Mouse (Mus musculus): ENCODE measurements around the gene Mpnd.

Gene Mpnd

DNA sequence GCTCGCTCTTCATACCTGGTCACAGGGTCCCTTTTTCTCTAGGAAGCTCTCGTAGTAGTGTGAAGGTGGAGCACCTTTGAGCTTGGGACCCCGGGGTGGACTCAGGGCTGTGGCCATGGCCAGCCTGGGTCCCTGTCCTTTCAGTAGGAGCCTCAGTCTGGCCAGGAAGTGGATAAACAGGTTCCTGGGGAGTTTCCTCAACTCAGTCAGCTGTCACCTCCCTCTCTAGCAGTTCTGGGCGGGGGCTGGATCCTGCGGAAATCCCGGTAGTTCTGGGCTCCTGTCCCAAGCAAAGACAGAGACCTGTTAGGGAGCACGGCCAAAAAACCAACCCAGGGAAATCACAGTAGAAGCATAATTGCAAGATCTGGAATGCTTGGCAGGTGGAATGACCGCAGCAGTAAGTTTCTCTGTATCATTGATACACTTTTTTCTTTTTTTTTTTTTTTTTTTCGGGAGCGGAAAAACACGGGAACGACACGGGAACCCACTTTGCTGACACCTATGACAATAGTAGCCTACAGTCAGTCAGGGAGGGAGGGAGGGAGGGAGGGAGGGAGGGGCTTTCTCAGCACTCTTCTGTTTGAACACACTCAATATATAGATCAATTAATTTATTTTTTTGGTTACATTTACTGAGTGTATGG lies at the start of gene Mpnd, which contains the start of gene Stap2:
Mpnd (plus strand) TSS at position 297 of the 647 bp plus-strand sequence.
Stap2 (minus strand) TSS at position 170 of the 647 bp plus-strand sequence.
- DNase-seq (ENCODE audit: low read depth) = peak; percentile 51

DNA sequence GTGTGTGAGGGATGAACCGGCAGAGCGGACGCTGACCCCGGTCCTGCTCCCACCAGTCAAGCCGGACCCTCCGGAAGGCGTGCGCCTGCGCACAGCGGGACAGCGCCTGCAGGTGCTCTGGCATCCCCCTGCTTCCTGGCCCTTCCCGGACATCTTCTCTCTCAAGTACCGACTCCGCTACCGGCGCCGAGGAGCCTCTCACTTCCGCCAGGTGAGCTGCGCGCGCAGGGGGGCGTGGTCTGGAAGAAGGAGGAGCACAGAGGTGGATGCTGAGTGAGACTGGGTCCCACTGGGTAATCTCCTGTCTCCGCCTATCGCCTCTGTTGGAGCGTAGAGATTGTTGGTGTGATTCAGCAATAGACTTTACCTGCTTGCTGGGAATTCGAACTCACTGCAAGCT lies 49.4 kb upstream of the Mpnd start:
- peak; percentile 70 for DNase-seq (ENCODE audit: low read depth)

DNA sequence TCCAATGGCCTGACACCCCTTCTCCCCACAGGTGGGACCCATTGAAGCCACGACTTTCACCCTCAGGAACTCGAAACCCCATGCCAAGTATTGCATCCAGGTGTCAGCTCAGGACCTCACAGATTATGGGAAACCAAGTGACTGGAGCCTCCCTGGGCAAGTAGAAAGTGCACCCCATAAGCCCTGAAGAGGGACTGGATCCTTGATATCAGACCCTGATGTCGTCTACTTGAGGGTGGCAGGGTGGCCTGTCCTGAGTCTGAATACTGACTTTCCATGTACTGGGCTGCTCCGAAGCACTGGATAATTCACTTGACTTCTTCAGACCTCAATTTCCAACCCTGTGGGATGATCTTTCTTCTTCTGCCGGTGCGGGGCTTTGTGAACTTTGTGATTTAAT lies 48.9 kb upstream of the Mpnd start:
- no peak for DNase-seq (ENCODE audit: low read depth)

DNA sequence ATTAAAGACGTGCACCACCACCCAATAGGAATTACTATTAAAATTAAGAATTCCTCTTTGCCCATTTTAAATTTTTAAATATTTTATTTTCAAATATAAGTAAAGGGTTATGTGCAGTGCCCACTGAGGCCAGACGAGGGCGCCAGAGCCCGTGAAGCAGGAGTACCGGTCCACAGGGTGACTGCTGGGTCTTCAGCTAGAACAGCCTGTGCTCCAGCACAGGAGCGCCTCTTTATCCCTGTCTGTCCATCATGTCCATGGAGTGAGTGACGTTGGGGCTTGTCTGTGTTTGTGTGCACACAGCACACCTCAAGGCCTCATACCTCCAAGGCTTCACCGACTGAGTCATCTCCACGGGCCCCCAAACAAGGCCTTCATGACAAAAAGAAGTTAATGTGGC lies 48.3 kb upstream of the Mpnd start:
- peak; percentile 64 for DNase-seq (ENCODE audit: low read depth)

DNA sequence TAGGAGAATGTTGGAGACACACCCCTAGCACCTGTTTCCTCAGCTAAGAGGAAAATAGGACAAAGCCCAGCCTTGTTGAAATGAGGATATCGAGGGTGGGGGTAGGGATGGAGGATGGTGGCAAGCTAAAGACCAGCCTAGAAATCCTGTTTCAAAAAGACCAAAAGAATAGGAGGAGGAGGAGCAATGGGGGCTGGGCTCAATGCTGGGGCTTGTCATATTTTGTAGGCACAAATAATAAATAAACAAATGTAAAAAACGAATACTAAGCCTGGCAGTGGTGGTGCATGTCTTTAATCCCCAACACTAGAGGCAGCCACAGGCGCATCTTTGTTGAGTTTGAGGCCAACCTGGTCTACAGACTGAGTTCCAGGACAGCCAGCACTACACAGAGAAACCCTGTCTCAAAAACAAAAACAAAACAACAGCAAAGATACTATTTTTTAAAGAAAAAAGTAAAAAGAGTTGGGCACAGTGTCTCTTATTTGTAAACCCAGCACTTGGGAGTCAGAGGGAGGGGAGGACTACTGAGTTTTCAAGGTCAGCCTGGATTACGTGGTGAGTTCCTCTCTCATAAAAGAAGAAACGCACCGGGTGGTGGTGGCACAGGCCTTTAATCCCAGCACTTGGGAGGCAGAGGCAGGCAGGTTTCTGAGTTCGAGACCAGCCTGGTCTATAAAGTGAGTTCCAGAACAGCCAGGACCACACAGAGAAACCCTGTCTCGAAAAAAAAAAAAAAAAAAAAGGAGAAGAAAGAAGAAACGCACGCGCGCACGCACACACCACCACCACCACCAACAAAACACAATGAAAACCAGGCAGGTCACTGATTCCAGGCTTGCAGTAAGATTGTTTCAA lies 47.6 kb upstream of the Mpnd start:
- DNase-seq (ENCODE audit: low read depth) = no peak

DNA sequence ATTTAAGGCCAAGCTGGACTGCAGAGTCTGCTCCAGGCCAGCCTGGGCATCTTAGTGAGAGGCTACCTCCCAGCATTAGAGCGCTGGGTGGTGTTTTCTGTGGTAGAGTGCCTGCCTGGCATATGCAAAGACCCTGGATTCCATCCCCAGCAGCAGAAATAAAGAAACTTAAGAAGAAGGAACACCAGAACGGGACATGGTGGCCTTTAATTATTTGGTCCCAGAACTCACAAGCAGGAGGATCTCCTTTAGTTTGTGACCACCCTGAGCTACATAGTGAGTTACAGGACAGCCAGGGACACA lies 47.0 kb upstream of the Mpnd start:
- no peak for DNase-seq (ENCODE audit: low read depth)

DNA sequence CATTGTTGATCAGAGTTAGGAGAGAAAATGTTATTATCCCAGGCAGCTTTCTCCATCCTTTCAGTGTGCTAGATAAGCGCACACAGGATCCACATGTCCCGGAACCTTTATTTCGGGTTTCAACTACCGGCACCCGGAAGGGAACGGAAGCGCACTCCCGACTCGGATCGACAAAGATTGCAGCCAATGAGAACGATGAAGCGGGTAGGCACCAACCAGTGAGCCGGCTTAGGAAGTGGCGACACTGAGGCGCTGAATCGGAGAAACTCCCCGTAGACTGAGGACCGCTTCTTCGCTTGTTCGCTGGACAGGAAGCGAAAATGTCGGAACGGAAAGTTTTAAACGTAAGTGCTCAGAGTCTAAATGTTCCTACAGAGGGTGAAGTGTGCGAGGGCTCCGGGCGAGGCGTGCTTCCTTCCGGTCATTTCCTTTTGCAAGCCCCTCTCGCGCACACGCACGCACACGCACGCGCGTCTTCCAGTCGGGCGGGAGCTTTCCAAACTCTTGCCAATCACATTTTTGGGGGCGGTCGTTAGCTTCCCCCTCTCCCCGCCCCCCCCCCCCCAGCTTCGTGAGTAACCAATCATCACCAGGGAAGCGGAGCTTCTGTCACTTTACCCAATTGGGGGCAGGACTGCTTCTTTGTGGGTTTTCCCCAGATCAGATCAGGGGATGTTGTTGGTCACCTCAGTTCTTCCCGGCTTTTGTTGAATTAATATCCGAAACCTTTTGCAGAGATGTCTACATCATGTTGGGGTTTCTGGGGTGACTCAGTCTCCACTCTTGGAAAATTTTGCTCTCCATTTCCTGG lies 46.4 kb upstream of the Mpnd start, which contains the start of gene Yju2:
Yju2 (plus strand) TSS at position 182 of the 811 bp plus-strand sequence.
- peak; percentile 98 for DNase-seq (ENCODE audit: low read depth)

DNA sequence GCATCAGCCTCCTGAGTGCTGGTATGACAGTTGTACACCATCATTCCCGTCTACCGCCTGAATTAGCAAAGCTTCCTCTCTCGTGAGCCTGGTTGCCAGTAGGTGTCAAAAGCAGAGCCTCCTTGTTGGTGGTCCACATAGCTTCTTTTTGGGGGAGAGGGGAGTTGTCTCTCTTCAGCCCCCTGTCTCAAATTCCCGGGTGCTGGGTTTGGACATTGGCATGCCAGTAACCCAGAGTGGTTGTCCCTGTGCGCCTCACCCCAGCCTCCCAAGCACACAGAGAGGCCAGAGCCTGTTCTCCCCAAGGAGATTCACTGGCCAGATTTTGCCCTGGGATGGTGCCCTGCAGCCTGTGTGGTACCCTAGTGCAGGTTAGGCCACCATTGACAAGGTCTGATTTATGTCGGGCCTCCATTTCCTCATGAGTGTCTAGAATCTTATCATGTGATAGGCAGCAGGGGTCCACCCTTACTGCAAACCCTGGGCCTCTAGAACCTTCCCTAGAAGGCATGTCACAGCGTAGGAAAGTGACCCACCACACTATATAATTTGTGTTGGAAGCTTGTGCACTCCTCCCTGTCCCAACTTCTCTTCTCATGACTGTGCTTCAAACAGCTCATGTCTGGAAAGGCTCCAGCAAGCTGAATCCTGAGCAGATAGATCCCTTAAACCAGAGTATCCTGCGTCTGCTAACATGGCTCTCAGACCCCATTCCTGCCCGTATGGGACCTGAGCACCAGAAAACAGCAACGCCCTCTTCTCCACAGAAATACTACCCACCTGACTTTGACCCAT lies 45.4 kb upstream of the Mpnd start:
- DNase-seq (ENCODE audit: low read depth) = no peak

DNA sequence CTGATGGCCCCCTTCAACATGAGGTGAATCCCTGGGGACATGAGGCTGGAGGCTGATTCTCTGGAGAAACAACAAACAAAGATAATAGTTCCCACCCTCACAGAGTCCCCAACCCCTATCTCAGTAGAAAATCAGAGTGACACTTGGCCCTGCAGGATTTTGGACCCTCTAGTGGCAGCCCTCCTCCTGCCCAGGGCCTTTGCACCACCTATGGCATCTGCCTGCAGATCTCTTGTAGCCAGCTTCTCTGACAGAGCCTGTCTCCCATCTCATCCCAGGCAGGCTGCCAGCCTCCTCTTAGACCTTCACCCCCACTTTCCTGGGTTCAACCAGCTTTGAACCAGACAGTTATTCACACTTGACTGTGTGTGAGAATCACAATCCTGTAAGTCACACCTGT lies 44.7 kb upstream of the Mpnd start:
- DNase-seq (ENCODE audit: low read depth) = no peak

DNA sequence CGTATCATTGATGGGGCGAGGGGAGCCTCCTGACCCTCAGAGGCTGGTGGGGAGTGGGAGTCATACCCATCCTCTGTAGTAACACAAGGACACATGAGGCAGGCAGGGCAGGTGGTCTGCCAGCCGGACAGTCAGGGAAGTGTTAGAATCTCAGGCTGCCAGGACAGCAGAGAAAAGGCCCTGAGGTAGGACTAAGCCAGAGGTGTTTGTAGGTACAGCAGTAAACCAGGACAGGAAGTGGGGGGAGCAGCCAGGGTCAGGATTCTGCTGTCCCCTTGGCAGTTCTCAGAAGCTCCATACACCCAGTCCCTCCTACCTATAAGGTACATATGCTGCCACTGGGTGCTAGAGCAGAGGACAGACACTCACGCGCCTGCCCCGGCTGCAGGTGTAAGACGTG lies 43.9 kb upstream of the Mpnd start:
- no peak for DNase-seq (ENCODE audit: low read depth)

DNA sequence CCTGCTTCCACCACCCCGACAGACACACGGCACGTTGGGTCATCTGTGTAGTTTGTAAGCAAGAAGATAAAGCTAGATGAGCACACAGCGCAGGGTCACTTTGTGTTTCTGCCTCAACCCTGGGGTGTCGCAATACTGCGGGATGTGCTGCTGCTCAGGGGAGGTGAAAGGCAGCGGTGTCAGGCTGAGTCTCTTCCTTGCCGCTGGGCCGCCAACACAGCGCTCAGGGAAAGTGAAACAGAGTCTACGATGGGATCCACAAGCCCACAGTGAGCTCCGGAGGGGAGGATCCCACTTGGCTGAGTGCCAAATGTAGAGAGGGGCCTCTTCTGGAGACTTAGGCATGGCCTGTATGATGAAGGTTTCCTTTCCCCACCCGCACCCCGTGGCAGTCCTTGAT lies 42.3 kb upstream of the Mpnd start:
- DNase-seq (ENCODE audit: low read depth) = no peak

DNA sequence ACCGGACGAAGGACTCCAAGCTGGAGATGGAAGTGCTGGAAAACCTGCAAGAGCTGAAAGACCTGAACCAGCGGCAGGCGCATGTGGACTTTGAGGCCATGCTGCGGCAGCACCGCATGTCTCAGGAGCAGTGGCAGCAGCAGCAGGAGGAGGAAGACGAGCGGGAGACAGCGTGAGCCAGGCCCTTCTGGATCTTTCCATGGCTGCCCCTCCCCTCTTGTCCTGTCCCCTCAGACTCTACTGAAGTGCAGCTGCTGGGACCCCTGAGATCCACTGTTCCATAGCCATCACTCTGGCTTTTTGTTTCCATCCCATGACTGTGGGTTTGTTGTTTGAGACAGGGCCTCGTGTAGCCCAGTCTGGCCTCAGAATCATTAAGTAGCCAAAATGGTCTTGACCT lies 41.0 kb upstream of the Mpnd start:
- DNase-seq (ENCODE audit: low read depth) = no peak

DNA sequence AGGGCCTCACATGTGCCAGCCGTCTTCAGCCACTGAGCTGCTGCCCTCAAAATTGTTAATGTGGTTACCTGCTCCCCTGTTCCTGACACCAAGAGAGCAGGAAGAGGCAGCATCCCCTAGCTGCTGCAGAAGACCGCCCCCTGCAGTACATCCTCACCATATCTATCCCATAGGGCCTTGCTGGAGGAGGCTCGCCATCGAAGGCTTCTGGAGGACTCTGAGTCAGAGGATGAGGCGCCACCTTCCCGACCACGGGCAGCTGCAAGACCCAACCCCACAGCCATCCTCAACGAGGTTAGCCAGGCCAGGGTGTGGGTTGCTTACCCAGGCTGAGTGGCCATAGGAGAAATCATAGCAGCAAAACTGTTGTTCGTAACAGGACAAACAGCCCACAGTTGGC lies 40.5 kb upstream of the Mpnd start:
- no peak for DNase-seq (ENCODE audit: low read depth)

DNA sequence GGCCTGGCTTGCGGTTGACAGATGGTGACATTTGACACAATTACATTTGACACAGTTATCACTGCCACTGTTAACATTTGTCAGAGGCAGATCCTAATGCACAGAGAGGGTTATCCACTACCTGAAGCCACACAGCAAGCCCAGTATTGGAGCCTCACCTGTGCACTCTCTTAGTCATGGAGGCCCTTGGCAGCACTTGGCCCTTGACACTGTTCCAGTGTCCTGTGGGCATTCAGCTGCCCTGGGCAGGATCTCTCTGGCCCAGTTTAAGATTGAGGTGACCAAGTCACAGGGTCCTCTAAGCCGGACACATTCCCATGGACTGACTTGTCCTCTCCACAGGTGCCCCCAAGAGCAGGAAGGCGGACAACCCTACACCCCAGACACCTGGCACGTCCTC lies 38.3 kb upstream of the Mpnd start:
- no peak for DNase-seq (ENCODE audit: low read depth)

DNA sequence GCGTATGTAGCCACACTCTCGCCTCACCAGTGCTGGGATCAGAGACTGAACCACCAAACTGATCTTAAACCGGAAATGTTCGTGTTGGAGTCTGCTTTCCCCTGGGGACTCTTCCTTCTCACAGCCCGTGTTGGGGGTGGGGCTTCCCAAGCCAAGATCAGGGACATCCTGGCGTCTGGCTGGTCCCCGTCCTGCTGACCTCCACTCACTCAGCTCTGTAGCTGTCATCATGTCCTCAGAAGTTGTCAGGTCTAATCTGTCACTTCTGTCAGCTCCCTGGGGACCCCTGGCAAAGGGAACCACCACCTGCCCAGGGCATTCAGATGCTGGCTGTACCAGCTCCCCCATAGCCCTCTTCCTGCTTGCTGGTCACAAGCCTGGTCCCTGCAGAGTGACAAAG lies 37.3 kb upstream of the Mpnd start:
- no peak for DNase-seq (ENCODE audit: low read depth)

DNA sequence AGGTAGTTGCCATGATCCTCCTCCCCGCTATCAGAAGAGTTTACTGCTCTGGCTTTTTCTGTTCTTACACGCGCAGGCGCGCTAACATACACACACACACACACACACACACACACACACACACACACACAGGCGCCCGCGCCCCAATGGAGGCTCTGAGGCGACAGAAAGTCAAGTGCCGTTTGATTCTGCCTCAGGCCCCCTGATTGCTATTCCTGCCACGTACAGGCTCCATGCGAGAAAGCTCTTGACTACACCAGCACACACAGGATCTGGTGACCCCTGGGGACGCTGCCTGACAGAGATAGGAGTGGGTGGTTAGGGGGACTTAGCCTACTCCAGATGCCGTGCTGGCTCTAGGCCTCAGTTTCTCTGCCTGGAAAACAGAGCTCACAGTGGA lies 36.0 kb upstream of the Mpnd start:
- DNase-seq (ENCODE audit: low read depth) = no peak

DNA sequence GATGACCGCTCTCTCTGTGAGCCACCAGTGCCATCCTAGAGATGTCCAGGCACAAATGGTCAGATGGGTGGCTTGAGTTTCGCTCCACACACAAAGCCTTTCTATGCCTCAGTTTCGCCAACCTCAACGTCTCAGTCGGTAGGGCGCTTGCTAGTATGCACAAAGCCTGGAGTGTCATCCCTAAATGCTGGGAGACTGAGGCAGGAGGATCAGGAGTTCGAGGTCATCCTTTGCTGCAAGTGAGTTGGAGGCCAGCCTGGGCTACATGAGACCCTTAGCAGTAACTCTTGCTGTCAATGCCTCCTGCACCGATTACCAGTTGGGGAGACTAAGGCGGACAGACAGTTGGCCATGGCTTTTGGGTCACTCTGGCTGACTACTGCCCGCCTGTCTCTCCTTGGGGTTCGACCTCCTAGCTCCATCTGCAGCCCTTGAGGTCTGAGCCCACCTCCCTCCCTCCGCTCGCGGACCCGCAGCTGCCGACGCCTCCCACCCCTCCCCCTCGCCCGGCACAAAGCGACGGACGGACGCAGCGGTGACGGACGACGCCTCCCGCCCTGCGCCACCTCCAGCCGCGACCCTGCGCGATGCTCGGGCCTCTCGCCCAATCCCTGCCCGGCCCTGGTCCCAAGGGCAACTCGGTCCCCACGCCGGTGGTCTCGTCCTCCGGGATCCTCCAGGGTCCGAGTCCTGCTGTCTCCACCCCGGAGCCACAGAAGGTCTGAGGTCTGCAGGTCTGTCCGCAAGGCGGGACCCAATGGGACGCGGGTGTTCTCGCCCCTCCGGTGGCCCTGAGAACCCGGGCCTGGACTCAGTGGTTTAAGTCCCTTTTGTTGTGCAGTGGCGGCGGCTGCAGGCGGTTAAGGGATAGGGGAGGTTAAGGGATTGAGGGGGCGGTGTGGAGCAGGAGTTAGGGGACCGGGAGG lies 35.3 kb upstream of the Mpnd start, which contains the start of gene Shd:
Shd (plus strand) TSS at position 502 of the 926 bp plus-strand sequence.
- DNase-seq (ENCODE audit: low read depth) = no peak

DNA sequence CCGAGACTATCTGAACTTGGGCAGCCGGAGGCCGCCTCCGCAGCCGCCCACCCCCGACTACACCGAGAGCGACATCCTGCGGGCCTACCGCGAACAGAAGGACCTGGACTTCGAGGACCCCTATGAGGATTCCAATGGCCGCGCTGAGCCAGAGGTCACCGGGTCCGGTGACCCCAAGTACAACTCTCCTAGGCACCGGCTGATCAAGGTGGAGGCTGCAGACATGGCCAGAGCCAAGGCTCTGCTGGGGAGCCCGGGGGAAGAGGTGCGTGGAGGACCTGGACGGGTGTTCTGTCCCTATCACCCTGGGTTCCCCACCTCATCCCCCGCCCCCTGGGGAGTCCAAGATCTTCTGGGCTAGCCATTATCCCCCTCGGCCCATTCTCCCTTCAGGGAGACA lies 34.1 kb upstream of the Mpnd start:
- DNase-seq (ENCODE audit: low read depth) = no peak

DNA sequence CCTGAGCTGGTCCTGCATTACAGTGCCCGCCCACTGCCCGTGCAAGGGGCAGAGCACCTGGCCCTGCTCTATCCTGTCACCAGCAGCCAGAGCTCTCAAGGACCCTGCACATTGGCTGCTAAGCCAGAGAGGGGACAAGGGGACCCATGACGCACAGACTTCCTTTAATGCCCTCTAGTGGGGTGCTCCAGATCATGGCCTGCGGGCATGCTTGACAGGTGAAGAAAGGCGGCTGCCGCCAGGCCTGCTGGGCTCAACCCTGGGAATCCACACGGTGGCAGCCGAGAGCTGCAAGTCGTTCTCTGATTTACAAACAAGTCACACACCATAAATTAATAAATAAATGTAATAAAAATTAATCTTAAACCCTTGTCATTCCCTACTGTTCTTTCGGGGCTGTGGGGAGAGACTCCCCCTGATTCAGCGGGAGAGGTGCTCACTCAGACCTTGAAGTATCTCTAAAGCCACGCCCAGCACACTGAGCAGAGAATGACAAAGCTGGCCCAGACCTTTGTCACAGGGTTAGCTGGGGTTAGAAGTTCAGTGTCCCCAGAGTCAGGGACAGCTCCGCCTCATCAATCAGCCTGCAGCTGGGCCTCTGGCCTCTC lies 29.2 kb upstream of the Mpnd start:
- DNase-seq (ENCODE audit: low read depth) = no peak

DNA sequence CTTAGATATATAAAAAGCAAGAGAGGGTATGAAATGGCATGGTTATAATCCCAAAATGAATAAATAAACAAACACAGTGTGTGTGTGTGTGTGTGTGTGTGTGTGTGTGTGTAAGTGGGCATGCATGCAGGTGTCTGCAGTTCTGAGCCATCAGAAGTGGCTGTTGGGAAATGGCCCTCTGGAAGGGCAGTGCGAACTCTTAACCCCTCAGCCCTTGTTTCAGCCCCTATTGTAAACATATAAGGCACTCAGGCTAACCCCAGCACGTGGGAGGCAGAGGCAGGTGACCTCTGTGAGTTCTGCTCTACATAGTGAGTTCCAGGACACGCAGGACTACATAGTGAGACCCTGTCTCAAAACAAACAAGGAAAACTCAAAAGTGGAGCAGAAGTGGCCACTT lies 28.2 kb upstream of the Mpnd start:
- no peak for DNase-seq (ENCODE audit: low read depth)
